In the genomic region with DNA sequence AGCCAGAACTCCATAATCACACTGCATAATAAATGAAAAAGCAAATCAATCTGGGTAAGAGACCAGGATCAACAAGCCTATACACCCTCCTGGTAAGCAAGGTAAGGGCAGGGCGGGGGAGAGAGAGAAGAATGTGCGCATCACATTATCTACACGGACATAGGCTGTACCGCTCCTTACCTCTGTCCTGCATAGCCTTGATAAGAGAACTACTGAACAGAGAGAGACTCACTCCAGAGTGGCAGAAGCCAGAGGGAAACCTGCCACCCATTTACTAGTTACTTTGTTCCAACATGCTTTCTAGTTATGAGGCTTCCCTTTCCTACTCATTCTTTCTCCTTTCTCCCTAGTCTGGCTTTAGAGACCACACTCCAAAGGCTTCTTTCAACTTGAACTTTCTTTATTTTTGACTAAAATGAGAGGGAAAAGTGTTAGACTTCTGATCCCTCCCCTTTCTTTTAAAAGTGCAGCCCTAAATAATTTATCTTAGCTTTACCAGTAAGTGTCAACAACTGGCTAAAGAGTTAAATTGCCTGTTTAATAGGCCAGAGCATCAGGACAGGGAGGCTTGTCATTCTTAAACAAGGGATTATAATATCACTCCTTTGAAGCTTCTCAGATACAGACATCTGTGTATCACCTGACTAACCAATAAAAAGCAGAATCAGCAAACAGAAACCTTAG, we compare ENCODE assay signal across 13 mouse cellular contexts. TPM values are rescaled to one million over a fixed set of nuclear protein-coding genes. Genes with fewer than 3 reads are reported as not detected.
DNase-seq lines count a peak whose midpoint lies in the region; ATAC-seq and TF ChIP-seq lines count a peak whose summit lies in the region.
"Had no signal": no experiment of that assay in that cellular context is flagged by ENCODE, and none has a peak within 500 bp of the region (broad histone marks: within the 10 kb centered on the region; RNA-seq: fewer than 3 reads in every experiment).

No protein-coding gene starts in this region.

- no peaks in the 10 kb centered on the region for H3K9me3 ChIP-seq in liver, embryonic 15.5 days (replicated peaks)
- H3K9me3 ChIP-seq in forebrain, embryonic 15.5 days = no peaks in the 10 kb centered on the region
- H3K9me3 ChIP-seq: embryonic facial prominence, embryonic 15.5 days; hindbrain, embryonic 15.5 days had no signal

- peak overlapping the region; percentile 61 for H3K4me2 ChIP-seq in liver, embryonic 15.5 days
- H3K4me2 ChIP-seq in forebrain, embryonic 15.5 days (replicated peaks) = no peak overlapping the region
- H3K4me2 ChIP-seq: embryonic facial prominence, embryonic 15.5 days; hindbrain, embryonic 15.5 days had no signal

- peak overlapping the region; percentile 95 for H3K27ac ChIP-seq in liver, embryonic 15.5 days (replicated peaks)
- no peak overlapping the region for H3K27ac ChIP-seq in left cerebral cortex, adult 2 months
- H3K27ac ChIP-seq in forebrain, embryonic 15.5 days (replicated peaks) = no peak overlapping the region
- H3K27ac ChIP-seq: embryonic facial prominence, embryonic 15.5 days; hindbrain, embryonic 15.5 days had no signal

- peak; percentile 100 for ATAC-seq in liver, embryonic 15.5 days (ENCODE audit: insufficient read depth)
- no peak for ATAC-seq in forebrain, embryonic 15.5 days (replicated peaks)

- H3K27me3 ChIP-seq in liver, embryonic 15.5 days = no peaks in the 10 kb centered on the region
- H3K27me3 ChIP-seq in forebrain, embryonic 15.5 days = no peaks in the 10 kb centered on the region
- H3K27me3 ChIP-seq: embryonic facial prominence, embryonic 15.5 days; hindbrain, embryonic 15.5 days had no signal

- H3K4me1 ChIP-seq in liver, embryonic 15.5 days (replicated peaks) = peaks cover 71% of the 10 kb centered on the region
- no peaks in the 10 kb centered on the region for H3K4me1 ChIP-seq in forebrain, embryonic 15.5 days
- H3K4me1 ChIP-seq: embryonic facial prominence, embryonic 15.5 days; hindbrain, embryonic 15.5 days had no signal

- DNase-seq in spleen, adult 12 weeks (ENCODE audit: low spot score) = peak; percentile 42
- no peak for DNase-seq in spleen, adult 18-20 months
- DNase-seq in c-Kit-positive CD71-positive TER-119-positive erythroid progenitor cells, embryonic 14.5 days (ENCODE audit: low spot score) = peak; percentile 87
- no peak for DNase-seq in left cerebral cortex, adult 2 months (ENCODE audit: extremely low spot score in 1 of 2, low spot score in 2 of 2)
- no peak for DNase-seq in B cell, adult 2 months
- DNase-seq: adrenal gland, adult 8-10 months; cerebellum, adult 9-11 months; kidney, postnatal 14 days; thymus, postnatal 4 days had no signal

- intact Hi-C loops in left cerebral cortex, adult 2 months (cut with DNase I) = no loop called here

- H3K9ac ChIP-seq in liver, embryonic 15.5 days = peak overlapping the region; percentile 47
- no peak overlapping the region for H3K9ac ChIP-seq in forebrain, embryonic 15.5 days (replicated peaks)
- H3K9ac ChIP-seq: embryonic facial prominence, embryonic 15.5 days; hindbrain, embryonic 15.5 days had no signal

- H3K4me3 ChIP-seq in liver, embryonic 15.5 days (replicated peaks) = peak overlapping the region; percentile 24
- no peak overlapping the region for H3K4me3 ChIP-seq in left cerebral cortex, adult 2 months
- no peak overlapping the region for H3K4me3 ChIP-seq in forebrain, embryonic 15.5 days
- H3K4me3 ChIP-seq: embryonic facial prominence, embryonic 15.5 days; hindbrain, embryonic 15.5 days had no signal

- peaks cover 5% of the 10 kb centered on the region for H3K36me3 ChIP-seq in liver, embryonic 15.5 days (replicated peaks)
- H3K36me3 ChIP-seq in forebrain, embryonic 15.5 days = no peaks in the 10 kb centered on the region
- H3K36me3 ChIP-seq: embryonic facial prominence, embryonic 15.5 days; hindbrain, embryonic 15.5 days had no signal

- TF ChIP-seq CTCF in left cerebral cortex, adult 2 months (IDR thresholded peaks at IDR 0.05) = no peak

- 17% methylated on average over 4 of the region's 4 CpGs for WGBS in liver, embryonic 15.5 days (ENCODE audit: insufficient replicate concordance)
- WGBS in forebrain, embryonic 15.5 days = 92% methylated on average over 4 of the region's 4 CpGs

RNA-seq across cellular contexts. Expression of gene Zfand6, which starts 38.3 kb away (rescaled TPM):
- polyA plus RNA-seq in liver, embryonic 15.5 days (2015; fragmentation: Nextera tagmentation; extraction: Ambion mirVana) = 145 and 154 TPM in 2 replicates
- 10 to 100 TPM; 66.5 to 67.3 TPM for total RNA-seq in left cerebral cortex, adult 2 months (2021)
- polyA plus RNA-seq in forebrain, embryonic 15.5 days (2015; fragmentation: Nextera tagmentation; extraction: Ambion mirVana) = 190 and 192 TPM in 2 replicates

RNA-seq across cellular contexts. Expression of gene Fah, which starts 44.9 kb away (rescaled TPM):
- 78.8 and 103 TPM in 2 replicates for polyA plus RNA-seq in liver, embryonic 15.5 days (2015; fragmentation: Nextera tagmentation; extraction: Ambion mirVana)
- 10 to 100 TPM; 17.3 to 20.8 TPM for total RNA-seq in left cerebral cortex, adult 2 months (2021)
- polyA plus RNA-seq in forebrain, embryonic 15.5 days (2015; fragmentation: Nextera tagmentation; extraction: Ambion mirVana) = 6.1 and 6.8 TPM in 2 replicates

Comparison
In these comparisons a context has a peak if more than half of its experiments do, and no peak if none do; other contexts are left out.
1. DNase-seq: peak in spleen, adult 12 weeks (single experiment) and c-Kit-positive CD71-positive TER-119-positive erythroid progenitor cells, embryonic 14.5 days (single experiment); none in spleen, adult 18-20 months (0 of 2), left cerebral cortex, adult 2 months (0 of 2) and B cell, adult 2 months (0 of 2).
2. RNA of gene Fah, which starts 44.9 kb away (polyA plus RNA-seq): 78.8 to 103 TPM in liver, embryonic 15.5 days; 6.1 to 6.8 TPM in forebrain, embryonic 15.5 days; every median in the first group is over 10 times any median in the second.